Mouse (Mus musculus): ENCODE results near the gene Slc39a7.

Gene Slc39a7

GRCm38 (mm10) chr17:34031465-34032173 is at the start of gene Slc39a7, which contains the start of gene Rxrb:
TSS of gene Slc39a7 (minus strand) at chr17:34031682.
TSS of gene Rxrb (plus strand) at chr17:34031812.
- WGBS = under 1% methylated on average over 88 of the region's 88 CpGs

GRCm38 (mm10) chr17:34079621-34080020 is 48.1 kb upstream of the Slc39a7 start:
- WGBS = 12% methylated on average over 5 of the region's 5 CpGs

GRCm38 (mm10) chr17:34079002-34079401 is 47.5 kb upstream of the Slc39a7 start:
- WGBS = 93% methylated on average over 11 of the region's 11 CpGs

GRCm38 (mm10) chr17:34078148-34078547 is 46.7 kb upstream of the Slc39a7 start:
- 51% methylated on average over 4 of the region's 4 CpGs for WGBS

GRCm38 (mm10) chr17:34077549-34077948 is 46.1 kb upstream of the Slc39a7 start:
- WGBS = under 1% methylated on average over 9 of the region's 9 CpGs

- 40% methylated on average over 7 of the region's 7 CpGs for WGBS
Observed at GRCm38 (mm10) chr17:34075271-34075670, 43.8 kb upstream of the Slc39a7 start.

- 90% methylated on average over 5 of the region's 5 CpGs for WGBS
Observed at GRCm38 (mm10) chr17:34072091-34072490, 40.6 kb upstream of the Slc39a7 start.

GRCm38 (mm10) chr17:34068864-34069263 is 37.4 kb upstream of the Slc39a7 start:
- 65% methylated on average over 3 of the region's 3 CpGs for WGBS

- 79% methylated on average over 7 of the region's 7 CpGs for whole genome bisulfite sequencing
Observed at GRCm38 (mm10) chr17:34057224-34057623, 25.7 kb upstream of the Slc39a7 start.

- WGBS = 83% methylated on average over 5 of the region's 5 CpGs
Observed at GRCm38 (mm10) chr17:34047404-34048050, 16.0 kb upstream of the Slc39a7 start.

GRCm38 (mm10) chr17:34045941-34046340 is 14.5 kb upstream of the Slc39a7 start:
- WGBS = 84% methylated on average over 14 of the region's 14 CpGs

- 11% methylated on average over 17 of the region's 17 CpGs for WGBS
Observed at GRCm38 (mm10) chr17:34039562-34040450, 8.3 kb upstream of the Slc39a7 start.

- WGBS = 5% methylated on average over 28 of the region's 28 CpGs
Observed at GRCm38 (mm10) chr17:34038878-34039561, 7.5 kb upstream of the Slc39a7 start, which contains the start of gene Col11a2. TSS of gene Col11a2 (plus strand) at chr17:34039437.

- 15% methylated on average over 17 of the region's 21 CpGs for WGBS
Observed at GRCm38 (mm10) chr17:34038440-34038839, 7.0 kb upstream of the Slc39a7 start.

GRCm38 (mm10) chr17:34037241-34037640 is 5.8 kb upstream of the Slc39a7 start:
- 91% methylated on average over 7 of the region's 7 CpGs for WGBS

- 76% methylated on average over 10 of the region's 10 CpGs for WGBS
Observed at GRCm38 (mm10) chr17:34036647-34037046, 5.2 kb upstream of the Slc39a7 start.

- WGBS = 93% methylated on average over 9 of the region's 9 CpGs
Observed at GRCm38 (mm10) chr17:34035517-34035916, 4.0 kb upstream of the Slc39a7 start.

GRCm38 (mm10) chr17:34034064-34034463 is 2.6 kb upstream of the Slc39a7 start:
- WGBS = 67% methylated on average over 10 of the region's 10 CpGs

- WGBS = 85% methylated on average over 9 of the region's 9 CpGs
Observed at GRCm38 (mm10) chr17:34033441-34033840, 2.0 kb upstream of the Slc39a7 start.

- WGBS = 47% methylated on average over 9 of the region's 9 CpGs
Observed at GRCm38 (mm10) chr17:34032806-34033205, 1.3 kb upstream of the Slc39a7 start.

- under 1% methylated on average over 48 of the region's 48 CpGs for WGBS
Observed at GRCm38 (mm10) chr17:34032174-34032632, 721 bp upstream of the Slc39a7 start.
